Mouse (Mus musculus): Measurements from ENCODE around the gene Tnni3k.

GRCm38 (mm10) chr3:154763374-154763773 lies 291.8 kb downstream of the Tnni3k start:
- no peak for TF ChIP-seq POLR2A (IDR thresholded peaks at IDR 0.05; ENCODE audit: insufficient read length, low read depth)
- no peak for TF ChIP-seq USF1 (IDR thresholded peaks at IDR 0.05; ENCODE audit: low read depth)
- no peak for TF ChIP-seq TCF12 (IDR thresholded peaks at IDR 0.05; ENCODE audit: insufficient read depth, poor library complexity, severe bottlenecking)
- no peak for TF ChIP-seq E2F4 (IDR thresholded peaks at IDR 0.05; ENCODE audit: insufficient read depth)
- no peak for TF ChIP-seq MYOD1 (IDR thresholded peaks at IDR 0.05; ENCODE audit: control insufficient read depth in 1 of 3, insufficient read length in 2 of 3, low read depth in 2 of 3)
- no peak for TF ChIP-seq MAX (IDR thresholded peaks at IDR 0.05; ENCODE audit: low read depth)

Data from myocyte (in vitro differentiated cells).